Mouse (Mus musculus): ENCODE data around the gene Tnfrsf11a.

DNA sequence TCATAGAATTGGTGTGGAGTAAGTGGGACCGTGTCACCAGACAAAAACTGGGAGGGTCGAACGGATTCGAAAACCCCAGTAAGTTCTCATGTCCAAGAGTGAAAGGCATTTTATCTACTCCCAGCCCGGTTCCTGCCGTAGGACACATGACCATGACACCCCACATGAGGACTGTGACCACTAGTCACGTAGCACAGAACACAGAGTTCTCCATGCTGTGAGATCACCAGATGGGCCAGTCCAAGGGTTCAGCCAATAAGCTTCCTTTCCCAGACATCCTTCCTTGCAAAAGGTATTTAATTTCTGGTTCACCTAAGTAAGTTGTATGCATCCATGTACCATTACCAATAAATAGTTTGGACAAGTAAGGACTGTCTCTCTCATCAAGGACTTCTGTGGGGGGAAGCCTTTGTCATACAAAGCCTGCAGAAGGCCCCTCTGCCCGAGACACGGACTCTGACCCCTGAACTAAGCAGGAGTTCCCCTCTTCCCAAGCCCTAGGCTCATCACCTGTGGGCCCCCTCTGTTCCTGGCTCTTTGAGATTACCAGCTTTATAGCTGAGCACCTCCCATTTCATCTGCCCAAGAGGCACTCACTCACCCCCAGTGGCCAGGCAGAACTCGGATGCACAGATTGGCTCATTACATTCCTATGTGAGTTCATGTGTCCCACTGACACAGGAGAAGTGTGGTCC, 26.7 kb downstream of the Tnfrsf11a start:
- TF ChIP-seq POLR2A (IDR thresholded peaks at IDR 0.05; ENCODE audit: borderline replicate concordance, extremely low read depth, low read depth, low read length), result no peak
- no peak for TF ChIP-seq CTCF (IDR thresholded peaks at IDR 0.05; ENCODE audit: insufficient read depth, low read length)
